Mouse (Mus musculus) intestine, embryonic 14.5 days (tissue): ENCODE results near the gene Akap13. TPM values are rescaled to one million over a fixed set of nuclear protein-coding genes. Genes with fewer than 3 reads are reported as not detected.

Experiments used
- ATAC-seq: fragments of 200-750 bp; cut with Nextera tagmentation; replicated peaks from 2 replicates; pipeline ENCODE4 v1.8.0; 2017; ENCODE audit warnings: low read depth, moderate number of reproducible peaks, moderate TSS enrichment, moderate library complexity; ENCODE audit not compliant: low FRiP score, low TSS enrichment
- DNase-seq: peaks from one replicate; pipeline ENCODE4 v3.0.0-alpha.2; 2018; ENCODE audit warnings: low spot score
- H3K27ac ChIP-seq: fragments of 300-500 bp; sonication (generic); 2 replicates; pipeline ENCODE4 v1.5.1; 2014; ENCODE audit warnings: low read depth, mild to moderate bottlenecking, control low read depth
- H3K27me3 ChIP-seq: fragments of 300-500 bp; sonication (generic); replicated peaks from 2 replicates; pipeline ENCODE4 v1.6.1; 2014; ENCODE audit warnings: low read length, control low read depth; ENCODE audit not compliant: control insufficient read depth, insufficient read depth
- H3K36me3 ChIP-seq: fragments of 300-500 bp; sonication (generic); 2 replicates; pipeline ENCODE4 v1.6.1; 2014; ENCODE audit warnings: low read length, control low read depth; ENCODE audit not compliant: control insufficient read depth, insufficient read depth
- H3K4me1 ChIP-seq: fragments of 300-500 bp; sonication (generic); replicated peaks from 2 replicates; pipeline ENCODE4 v1.6.1; 2014; ENCODE audit warnings: low read length, control low read depth, mixed read lengths; ENCODE audit not compliant: control insufficient read depth, insufficient read depth
- H3K4me2 ChIP-seq: fragments of 300-500 bp; sonication (generic); 2 replicates; pipeline ENCODE4 v1.6.1; 2014; ENCODE audit warnings: low read length
- H3K4me3 ChIP-seq: fragments of 300-500 bp; sonication (generic); 2 replicates; pipeline ENCODE4 v1.5.1; 2014; ENCODE audit warnings: low read depth, low read length, control low read depth, mixed read lengths
- H3K9ac ChIP-seq: fragments of 300-500 bp; sonication (generic); 2 replicates; pipeline ENCODE4 v1.6.1; 2014; ENCODE audit warnings: mild to moderate bottlenecking, low read length
- H3K9me3 ChIP-seq: fragments of 300-500 bp; sonication (generic); 2 replicates; pipeline ENCODE4 v1.6.1; 2016; ENCODE audit warnings: low read length, control low read depth; ENCODE audit not compliant: control insufficient read depth
- WGBS: fragments of 180-500 bp; shearing (Covaris S2); extraction: QIAGEN DNeasy Blood & Tissue Kit; methylation state at CpG from one replicate; pipeline ENCODE4 v1.1.7; 2014; 5-methylcytosine and 5-hydroxymethylcytosine counted together
- polyA plus RNA-seq: library from polyadenylated mRNA; unstranded; fragments of >200 nt; fragmentation: Nextera tagmentation; extraction: Ambion mirVana; gene quantifications from 2 replicates; pipeline ENCODE4 v1.2.1, GENCODE M21; 2014

Akap13 gene
- polyA plus RNA-seq, 1 experiment from 2014 or later, result 51.5 TPM

DNA sequence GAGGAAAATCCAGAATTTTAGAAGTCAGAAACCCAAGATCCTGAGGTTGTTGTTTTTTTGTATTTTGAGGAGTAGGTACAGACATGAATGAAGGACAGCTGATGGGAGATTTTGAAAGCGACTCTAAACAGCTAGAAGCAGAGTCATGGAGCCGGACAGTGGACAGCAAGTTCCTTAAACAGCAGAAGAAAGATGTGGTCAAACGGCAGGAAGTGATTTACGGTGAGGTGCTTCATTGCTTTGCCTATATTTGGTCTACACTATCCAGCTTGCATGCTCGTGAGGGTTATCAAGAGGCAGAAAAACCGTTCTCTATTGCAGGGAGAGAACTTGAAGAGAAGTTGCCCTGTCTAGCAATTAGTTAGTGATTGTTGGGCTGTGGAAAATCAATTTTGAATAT is 270.6 kb downstream of the Akap13 start:
- no peak overlapping the region for H3K4me3 ChIP-seq
- WGBS, result 82% methylated on average over 6 of the region's 6 CpGs
- H3K4me1 ChIP-seq, result no peaks in the 10 kb centered on the region
- ATAC-seq (no peak), DNase-seq (no peak)
- H3K9me3 ChIP-seq, result no peaks in the 10 kb centered on the region
- H3K36me3 ChIP-seq, result peaks cover 88% of the 10 kb centered on the region
- no peak overlapping the region for H3K4me2 ChIP-seq
- H3K27ac ChIP-seq, result no peak overlapping the region
- H3K27me3 ChIP-seq, result no peaks in the 10 kb centered on the region
- H3K9ac ChIP-seq, result no peak overlapping the region

DNA sequence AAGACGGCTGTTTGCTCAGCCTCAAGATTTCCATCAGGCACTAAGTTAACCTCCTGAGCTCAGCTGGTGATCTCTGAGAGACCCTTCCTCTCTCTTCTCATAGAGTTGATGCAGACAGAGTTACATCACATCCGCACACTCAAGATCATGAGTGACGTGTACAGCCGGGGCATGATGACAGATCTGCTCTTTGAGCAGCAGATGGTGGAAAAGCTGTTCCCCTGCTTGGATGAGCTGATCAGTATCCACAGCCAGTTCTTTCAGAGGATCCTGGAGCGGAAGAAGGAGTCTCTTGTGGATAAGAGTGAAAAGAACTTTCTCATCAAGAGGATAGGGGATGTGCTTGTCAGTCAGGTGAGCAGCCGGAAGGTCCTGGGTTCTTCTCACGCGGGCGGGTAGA is 271.5 kb downstream of the Akap13 start:
- Histone ChIP-seq H3K27me3 (no peaks in the 10 kb centered on the region), H3K9me3 (no peaks in the 10 kb centered on the region), H3K4me2 (no peak overlapping the region), H3K9ac (no peak overlapping the region), H3K4me3 (no peak overlapping the region), H3K4me1 (no peaks in the 10 kb centered on the region), H3K27ac (no peak overlapping the region), H3K36me3 (peaks cover 91% of the 10 kb centered on the region)
- WGBS, result 91% methylated on average over 9 of the region's 9 CpGs
- DNase-seq, result no peak
- no peak for ATAC-seq

DNA sequence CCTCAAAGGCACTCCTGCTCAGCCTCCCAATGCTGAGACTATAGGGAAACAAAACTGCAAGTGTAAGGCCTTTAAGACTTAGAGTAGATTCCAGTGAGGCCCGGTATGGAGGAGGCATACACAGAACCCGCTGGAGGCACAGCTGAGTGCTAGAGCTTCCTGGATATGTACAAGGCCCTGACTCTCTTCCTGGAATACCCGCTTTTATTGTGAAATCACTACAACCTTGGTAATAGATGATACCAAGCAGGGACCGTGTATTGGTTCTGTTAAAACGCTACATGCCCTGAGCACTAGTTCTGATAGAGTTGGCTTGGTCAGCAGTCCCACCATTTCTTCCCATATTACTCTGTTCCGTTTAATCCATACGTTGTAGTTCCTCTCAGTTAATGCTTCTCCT is 274.3 kb downstream of the Akap13 start:
- DNase-seq (no peak), ATAC-seq (no peak)
- Histone ChIP-seq H3K27me3 (no peaks in the 10 kb centered on the region), H3K9me3 (no peaks in the 10 kb centered on the region), H3K36me3 (peaks cover 78% of the 10 kb centered on the region), H3K9ac (no peak overlapping the region), H3K4me1 (no peaks in the 10 kb centered on the region), H3K27ac (no peak overlapping the region), H3K4me3 (no peak overlapping the region), H3K4me2 (no peak overlapping the region)
- WGBS, result 98% methylated on average over 7 of the region's 7 CpGs

DNA sequence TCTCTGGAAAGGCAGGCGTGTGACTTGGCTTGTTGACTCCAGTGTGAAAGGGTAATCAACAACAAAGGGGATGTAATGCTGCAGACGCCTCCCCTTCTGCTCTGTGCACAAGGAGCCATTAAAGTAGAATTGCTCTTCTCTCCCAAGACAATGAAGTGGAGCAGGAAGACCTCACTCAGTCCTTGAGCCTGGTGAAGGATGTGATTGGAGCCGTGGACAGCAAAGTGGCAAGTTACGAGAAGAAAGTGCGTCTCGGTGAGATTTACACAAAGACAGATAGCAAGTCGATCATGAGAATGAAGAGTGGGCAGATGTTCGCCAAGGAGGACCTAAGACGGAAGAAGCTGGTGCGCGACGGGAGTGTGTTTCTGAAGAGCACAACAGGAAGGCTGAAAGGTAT is 274.9 kb downstream of the Akap13 start:
- Histone ChIP-seq H3K9me3 (no peaks in the 10 kb centered on the region), H3K4me3 (no peak overlapping the region), H3K9ac (no peak overlapping the region), H3K36me3 (peaks cover 81% of the 10 kb centered on the region), H3K27me3 (no peaks in the 10 kb centered on the region), H3K4me2 (no peak overlapping the region), H3K27ac (no peak overlapping the region), H3K4me1 (no peaks in the 10 kb centered on the region)
- WGBS, result 88% methylated on average over 12 of the region's 12 CpGs
- no peak for ATAC-seq
- no peak for DNase-seq

DNA sequence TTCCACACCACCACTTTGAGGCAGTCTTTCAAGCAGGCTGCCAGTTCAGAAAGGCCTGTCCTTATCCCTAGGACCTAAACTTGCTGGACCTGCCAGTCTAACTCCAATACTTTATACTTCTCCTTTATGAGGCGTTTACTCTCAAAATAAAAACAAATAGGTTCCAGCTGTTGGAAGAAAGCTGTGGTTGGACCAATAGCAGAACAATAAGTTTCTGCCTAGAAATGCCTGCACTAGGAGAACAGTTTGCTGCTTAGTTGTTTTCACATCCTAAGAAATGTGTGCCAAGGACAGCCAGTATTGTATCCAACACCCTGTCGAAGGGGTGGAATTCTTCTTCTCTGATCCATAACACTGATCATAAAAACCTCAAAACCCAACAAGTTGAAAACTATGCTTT is 276.6 kb downstream of the Akap13 start:
- Histone ChIP-seq H3K4me3 (no peak overlapping the region), H3K4me1 (no peaks in the 10 kb centered on the region), H3K4me2 (no peak overlapping the region), H3K9ac (no peak overlapping the region), H3K27ac (no peak overlapping the region), H3K9me3 (no peaks in the 10 kb centered on the region), H3K27me3 (no peaks in the 10 kb centered on the region), H3K36me3 (peaks cover 81% of the 10 kb centered on the region)
- DNase-seq (no peak), ATAC-seq (no peak)
- WGBS, result 87% methylated on average over 2 of the region's 2 CpGs

DNA sequence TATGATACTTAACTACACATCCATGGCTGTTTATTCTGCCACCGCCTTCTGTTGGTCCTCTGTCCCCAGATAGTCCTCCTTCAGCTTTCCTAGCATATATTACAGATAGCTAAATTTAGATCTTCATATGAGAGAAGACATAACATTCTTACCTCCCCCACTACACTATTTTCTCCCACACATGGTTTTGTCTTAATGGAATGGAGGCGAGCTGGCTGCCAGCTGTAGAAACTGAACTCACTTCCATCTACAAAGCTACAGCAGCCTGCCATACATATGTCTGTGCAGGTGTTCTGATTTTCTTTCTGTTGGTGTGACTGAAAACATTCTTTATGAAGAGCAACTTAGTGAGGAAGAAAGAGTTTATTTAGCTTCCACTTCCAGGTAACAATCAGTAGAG is 277.8 kb downstream of the Akap13 start:
- DNase-seq (no peak), ATAC-seq (no peak)
- H3K36me3 ChIP-seq, result peaks cover 81% of the 10 kb centered on the region
- no peak overlapping the region for H3K4me2 ChIP-seq
- no peak overlapping the region for H3K4me3 ChIP-seq
- no peaks in the 10 kb centered on the region for H3K4me1 ChIP-seq
- H3K27ac ChIP-seq, result no peak overlapping the region
- WGBS, result 91% methylated on average over 2 of the region's 2 CpGs
- H3K9me3 ChIP-seq, result no peaks in the 10 kb centered on the region
- H3K27me3 ChIP-seq, result no peaks in the 10 kb centered on the region
- H3K9ac ChIP-seq, result no peak overlapping the region

DNA sequence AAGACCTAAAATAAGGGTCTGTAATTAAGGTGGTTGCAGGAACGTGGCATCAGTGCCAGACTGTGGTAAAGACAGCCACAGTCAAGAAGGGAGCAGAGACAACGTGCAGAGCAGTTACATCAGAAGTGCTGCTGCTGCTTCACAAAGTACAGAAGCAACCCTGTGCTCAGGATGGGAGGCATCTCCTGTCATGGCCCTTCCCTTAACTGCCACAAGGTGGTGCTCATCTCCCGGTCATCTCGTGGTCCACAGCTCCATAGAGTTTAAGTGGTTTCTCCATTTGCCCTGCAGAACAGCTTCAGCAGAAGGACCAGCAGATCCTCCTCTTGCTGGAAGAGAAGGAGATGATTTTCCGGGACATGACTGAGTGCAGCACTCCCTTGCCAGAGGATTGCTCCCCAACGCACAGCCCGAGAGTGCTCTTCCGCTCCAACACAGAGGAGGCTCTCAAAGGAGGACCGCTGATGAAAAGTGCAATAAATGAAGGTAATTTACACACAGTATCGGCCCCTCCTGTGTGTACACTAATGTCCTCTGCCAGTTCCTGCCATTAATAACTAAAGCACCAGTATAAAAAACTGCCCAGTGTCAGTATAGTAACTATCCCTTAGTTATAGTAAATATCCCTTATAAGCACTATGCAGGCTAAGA is 283.9 kb downstream of the Akap13 start:
- H3K27ac ChIP-seq, result no peak overlapping the region
- peaks cover 76% of the 10 kb centered on the region for H3K36me3 ChIP-seq
- WGBS, result 48% methylated on average over 10 of the region's 10 CpGs
- no peak overlapping the region for H3K9ac ChIP-seq
- H3K9me3 ChIP-seq, result no peaks in the 10 kb centered on the region
- no peak overlapping the region for H3K4me3 ChIP-seq
- peak; percentile 76; the same call in 1 of the 2 replicates for ATAC-seq
- no peaks in the 10 kb centered on the region for H3K27me3 ChIP-seq
- H3K4me2 ChIP-seq, result no peak overlapping the region
- H3K4me1 ChIP-seq, result no peaks in the 10 kb centered on the region
- peak; percentile 76 for DNase-seq

DNA sequence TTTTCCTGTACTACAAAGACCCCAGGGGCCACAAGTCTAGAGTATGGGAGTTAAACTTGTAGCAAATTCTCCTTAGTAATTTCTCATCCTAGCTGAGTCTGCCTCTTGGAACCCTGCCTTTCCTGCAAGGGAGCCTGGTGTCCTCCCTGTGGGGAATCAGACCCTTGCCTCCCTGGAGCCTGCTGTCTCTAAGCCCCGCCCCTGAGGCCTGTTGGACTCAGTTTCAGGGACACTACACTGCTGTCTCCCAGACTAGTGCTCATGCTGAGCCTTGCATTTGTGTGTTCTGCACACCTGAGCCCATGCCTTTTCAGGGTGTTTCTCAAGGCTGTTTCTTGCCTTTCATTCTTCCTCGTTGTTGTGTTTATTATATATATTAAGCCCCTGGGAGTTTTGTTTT is 289.2 kb downstream of the Akap13 start:
- Histone ChIP-seq H3K4me3 (no peak overlapping the region), H3K4me2 (no peak overlapping the region), H3K27me3 (no peaks in the 10 kb centered on the region), H3K9ac (no peak overlapping the region), H3K9me3 (no peaks in the 10 kb centered on the region), H3K4me1 (no peaks in the 10 kb centered on the region), H3K27ac (no peak overlapping the region), H3K36me3 (peaks cover 62% of the 10 kb centered on the region)
- 61% methylated on average over 2 of the region's 2 CpGs for WGBS
- ATAC-seq (no peak), DNase-seq (no peak)

DNA sequence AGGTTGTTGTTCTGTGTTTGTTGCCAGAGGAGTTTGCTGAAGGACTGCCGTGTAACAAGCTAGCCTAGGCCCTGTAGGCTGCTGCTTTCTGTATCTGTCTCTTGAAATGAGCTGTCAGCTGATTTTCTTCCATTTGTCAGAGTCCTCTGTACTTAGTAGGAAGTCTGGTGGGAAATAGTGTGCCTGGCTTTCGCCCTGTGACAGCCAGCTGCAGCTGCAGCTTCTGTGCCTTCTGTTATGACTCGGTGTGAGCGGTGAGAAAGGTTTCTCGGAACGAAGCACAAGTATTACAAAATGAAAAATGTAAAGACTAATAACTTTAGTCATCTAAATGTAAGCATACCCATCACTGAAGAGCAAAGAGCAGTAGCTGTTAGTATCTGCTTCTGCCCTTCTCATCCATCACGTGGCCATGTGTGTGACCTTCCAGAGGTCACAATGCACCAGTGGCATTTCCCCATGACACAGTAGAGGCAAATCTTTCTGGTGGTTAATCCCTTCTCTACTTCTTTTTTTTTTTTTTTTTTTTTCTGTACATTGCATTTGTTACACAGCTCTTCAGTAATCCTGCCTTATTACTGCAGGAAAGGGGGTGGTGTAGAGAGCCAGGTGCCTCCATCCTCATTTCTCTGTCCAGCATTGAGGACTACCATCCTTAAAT is 289.8 kb downstream of the Akap13 start:
- H3K4me1 ChIP-seq, result no peaks in the 10 kb centered on the region
- WGBS, result 31% methylated on average over 7 of the region's 7 CpGs
- H3K36me3 ChIP-seq, result peaks cover 62% of the 10 kb centered on the region

More for the DNA sequence above, 289.8 kb downstream of the Akap13 start:
- Histone ChIP-seq H3K4me2 (no peak overlapping the region), H3K9ac (no peak overlapping the region), H3K4me3 (no peak overlapping the region), H3K9me3 (no peaks in the 10 kb centered on the region), H3K27ac (no peak overlapping the region), H3K27me3 (no peaks in the 10 kb centered on the region)
- DNase-seq, result no peak
- ATAC-seq, result no peak
